22 mouse cellular contexts compared by ENCODE assay signal in the genomic region with DNA sequence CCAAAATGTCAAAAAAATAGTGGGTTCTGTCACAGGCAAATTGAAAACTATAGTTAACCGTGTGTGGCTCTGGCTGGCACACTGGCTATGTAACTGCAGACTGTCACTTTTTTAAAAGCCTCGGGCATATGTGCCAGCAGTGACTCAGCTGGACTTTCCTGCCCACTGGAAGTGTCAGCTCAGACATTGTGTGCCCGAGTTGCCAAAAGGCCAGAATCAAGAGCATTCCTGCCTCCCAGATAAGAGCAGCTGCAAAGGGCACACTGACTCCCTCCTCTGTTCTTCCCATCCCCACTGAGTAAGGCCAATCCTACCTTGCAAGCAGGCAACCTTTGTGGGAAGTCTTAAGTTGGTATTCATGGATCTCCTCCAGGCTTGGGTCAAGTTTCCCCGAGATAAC. TPM values are rescaled to one million over a fixed set of nuclear protein-coding genes. Genes with fewer than 3 reads are reported as not detected.
DNase-seq lines count a peak whose midpoint lies in the region; ATAC-seq and TF ChIP-seq lines count a peak whose summit lies in the region.
"Had no signal": no experiment of that assay in that cellular context is flagged by ENCODE, and none has a peak within 500 bp of the region (broad histone marks: within the 10 kb centered on the region; RNA-seq: fewer than 3 reads in every experiment).

No protein-coding gene starts in this region.

- intact Hi-C loops in heart, postnatal 10 days (cut with DNase I) = no loop called here

- H3K4me3 ChIP-seq in lung, adult 2 months (replicated peaks; ENCODE audit: extremely low read depth, low read depth, low read length) = no peak overlapping the region
- no peak overlapping the region for H3K4me3 ChIP-seq in cerebellum, adult 2 months (replicated peaks; ENCODE audit: insufficient read depth, low read depth, low read length)
- no peak overlapping the region for H3K4me3 ChIP-seq in liver, embryonic 11.5 days (ENCODE audit: low read depth, low read length)
- H3K4me3 ChIP-seq: embryonic facial prominence, embryonic 10.5 days; forebrain, embryonic 12.5 days; gastrocnemius, adult 2 months; heart, embryonic 13.5 days; hindbrain, embryonic 10.5 days; limb, embryonic 10.5 days had no signal

- ATAC-seq in liver, embryonic 11.5 days (replicated peaks; ENCODE audit: low FRiP score) = no peak
- ATAC-seq: activated CD4-positive, CD25-positive, alpha-beta regulatory T cell, adult 4 months; hindbrain, postnatal 0 days; intestine, postnatal 0 days had no signal

- peak; percentile 72 to 75 for DNase-seq in adrenal gland, adult (ENCODE audit: inconsistent age in 2 of 2, low spot score in 1 of 2)
- DNase-seq in adrenal gland, postnatal 4 days (ENCODE audit: low spot score in 2 of 2) = no peak
- peak; percentile 11 for DNase-seq in lung, adult 2 months
- no peak for DNase-seq in lung, postnatal 10 days
- DNase-seq in adrenal gland, adult 2 months = peak; percentile 77
- DNase-seq in heart, postnatal 10 days = peak; percentile 13 to 18
- no peak for DNase-seq in cerebellum, adult 2 months
- DNase-seq in liver, embryonic 11.5 days (ENCODE audit: low spot score) = no peak
- DNase-seq: cerebellum, adult 18-20 months; gastrocnemius, adult 2 months; lung, embryonic 14.5 days; thymus, postnatal 4 days had no signal

- H3K27me3 ChIP-seq in cerebellum, adult 2 months (ENCODE audit: control insufficient read depth, insufficient read depth, low read length) = 0 out of 2 replicates have a peak, but pooled peaks cover 1% of the 10 kb centered on the region
- H3K27me3 ChIP-seq in liver, embryonic 11.5 days (replicated peaks; ENCODE audit: control insufficient read depth, insufficient read depth, low read length) = no peaks in the 10 kb centered on the region
- H3K27me3 ChIP-seq: forebrain, embryonic 12.5 days; heart, embryonic 13.5 days had no signal

- H3K4me2 ChIP-seq in liver, embryonic 11.5 days = no peak overlapping the region
- H3K4me2 ChIP-seq: forebrain, embryonic 12.5 days; heart, embryonic 13.5 days; lung, embryonic 14.5 days had no signal

- H3K27ac ChIP-seq in cerebellum, adult 2 months (ENCODE audit: insufficient read depth, low read length) = no peak overlapping the region
- no peak overlapping the region for H3K27ac ChIP-seq in liver, embryonic 11.5 days (ENCODE audit: low read depth, low read length)
- H3K27ac ChIP-seq: embryonic facial prominence, embryonic 10.5 days; forebrain, embryonic 12.5 days; gastrocnemius, adult 2 months; heart, embryonic 13.5 days; hindbrain, embryonic 10.5 days; hindbrain, postnatal 0 days; limb, embryonic 10.5 days; stomach, postnatal 0 days had no signal

- 67% methylated on average over 4 of the region's 4 CpGs for WGBS in lung, adult 2 months
- WGBS in cerebellum, adult 2 months = 42% methylated on average over 4 of the region's 4 CpGs
- 67% methylated on average over 4 of the region's 4 CpGs for whole genome bisulfite sequencing in liver, embryonic 11.5 days

- TF ChIP-seq CTCF in lung, adult 2 months (IDR thresholded peaks at IDR 0.05; ENCODE audit: insufficient read depth, low read length) = no peak
- no peak for TF ChIP-seq CTCF in cerebellum, adult 2 months (IDR thresholded peaks at IDR 0.05; ENCODE audit: borderline replicate concordance, insufficient read depth, low read depth, low read length)

- no peak for TF ChIP-seq POLR2A in lung, adult 2 months (IDR thresholded peaks at IDR 0.05; ENCODE audit: borderline replicate concordance, extremely low read depth, low read depth, low read length)
- no peak for TF ChIP-seq POLR2A in cerebellum, adult 2 months (IDR thresholded peaks at IDR 0.05; ENCODE audit: borderline replicate concordance, insufficient read depth, low read length)

- no peak overlapping the region for H3K9ac ChIP-seq in liver, embryonic 11.5 days (ENCODE audit: low read depth, low read length)
- H3K9ac ChIP-seq: forebrain, embryonic 12.5 days; heart, embryonic 13.5 days; lung, embryonic 14.5 days had no signal

- H3K36me3 ChIP-seq in liver, embryonic 11.5 days (ENCODE audit: control insufficient read depth, insufficient read depth, low read length) = no peaks in the 10 kb centered on the region
- H3K36me3 ChIP-seq: embryonic facial prominence, embryonic 10.5 days; forebrain, embryonic 12.5 days; G1E; heart, embryonic 13.5 days; hindbrain, embryonic 10.5 days; limb, embryonic 10.5 days had no signal

- H3K4me1 ChIP-seq in lung, adult 2 months (ENCODE audit: control insufficient read depth, insufficient read depth, low read length) = no peaks in the 10 kb centered on the region
- no peaks in the 10 kb centered on the region for H3K4me1 ChIP-seq in cerebellum, adult 2 months (ENCODE audit: control insufficient read depth, insufficient read depth, low read length)
- H3K4me1 ChIP-seq in liver, embryonic 11.5 days (replicated peaks; ENCODE audit: control insufficient read depth, insufficient read depth, low read length) = no peaks in the 10 kb centered on the region
- H3K4me1 ChIP-seq: embryonic facial prominence, embryonic 10.5 days; forebrain, embryonic 12.5 days; heart, embryonic 13.5 days; hindbrain, embryonic 10.5 days; limb, embryonic 10.5 days had no signal

- no peaks in the 10 kb centered on the region for H3K9me3 ChIP-seq in liver, embryonic 11.5 days (ENCODE audit: control insufficient read depth, low read length)
- H3K9me3 ChIP-seq: embryonic facial prominence, embryonic 10.5 days; forebrain, embryonic 12.5 days; heart, embryonic 13.5 days; hindbrain, embryonic 10.5 days; limb, embryonic 10.5 days had no signal

RNA-seq across cellular contexts. Expression of gene Dock1, which starts 42.5 kb away (rescaled TPM):
- 100 to 1,000 TPM; 146 to 153 TPM for total RNA-seq in adrenal gland, postnatal 4 days (2021)
- 13.5 and 18.7 TPM in 2 replicates for polyA plus RNA-seq in lung, adult 2 months (2012; rRNA removed)
- total RNA-seq in adrenal gland, adult 2 months (2021) = 100 to 1,000 TPM; 116 to 174 TPM
- 17.5 and 25.8 TPM in 2 replicates for polyA plus RNA-seq in adrenal gland, adult 2 months (2012; rRNA removed)
- 10 to 100 TPM; 46.8 to 47.5 TPM for total RNA-seq in heart, postnatal 10 days (2021)
- 14.7 and 16.9 TPM in 2 replicates for polyA plus RNA-seq in cerebellum, adult 2 months (2012; rRNA removed)
- 15.9 and 17.2 TPM in 2 replicates for polyA plus RNA-seq in liver, embryonic 11.5 days (2014; fragmentation: Nextera tagmentation; extraction: Ambion mirVana)
- total RNA-seq: G1E had no signal
- polyA plus RNA-seq: G1E had no signal

Comparison
In these comparisons a context has a peak if more than half of its experiments do, and no peak if none do; other contexts are left out.
1. DNase-seq: peak in adrenal gland, adult (2 of 2), lung, adult 2 months (single experiment), adrenal gland, adult 2 months (single experiment) and heart, postnatal 10 days (2 of 2); none in adrenal gland, postnatal 4 days (0 of 2), lung, postnatal 10 days (single experiment), cerebellum, adult 2 months (0 of 2) and liver, embryonic 11.5 days (single experiment).